Mouse (Mus musculus): ENCODE measurements around the gene Zfp414. TPM values are rescaled to one million over a fixed set of nuclear protein-coding genes. Genes with fewer than 3 reads are reported as not detected.
"Not testable (repeated sequence)": the region's sequence is repeated elsewhere in the genome, so short reads cannot be mapped to it uniquely, and the experiment has no call there.

Zfp414 gene
- polyA plus RNA-seq, 2 experiments: 67.6 to 108 TPM

GRCm38 (mm10) chr17:33599836-33600475 lies 28.9 kb upstream of the Zfp414 start:
- no peak overlapping the region for H3K27ac ChIP-seq (replicated peaks; ENCODE audit: low read depth, low read length)
- WGBS: 86% methylated on average over 8 of the region's 8 CpGs
- DNase-seq (ENCODE audit: low spot score): no peak
- no peaks in the 10 kb centered on the region for H3K27me3 ChIP-seq (ENCODE audit: control insufficient read depth, insufficient read depth, low read length)
- 0 out of 2 replicates have a peak, but pooled peaks cover 3% of the 10 kb centered on the region for H3K9me3 ChIP-seq (ENCODE audit: control insufficient read depth, low read length)
- no peaks in the 10 kb centered on the region for H3K36me3 ChIP-seq (ENCODE audit: control insufficient read depth, insufficient read depth, low read length)
- H3K4me2 ChIP-seq (replicated peaks; ENCODE audit: low read depth, low read length, severe bottlenecking): no peak overlapping the region
- ATAC-seq (ENCODE audit: low FRiP score, low read depth): no peak
- H3K9ac ChIP-seq (ENCODE audit: low read depth, low read length, severe bottlenecking): no peak overlapping the region
- no peak for TF ChIP-seq POLR2A (IDR thresholded peaks at IDR 0.05; ENCODE audit: borderline replicate concordance, extremely low read depth, insufficient read depth, insufficient read length)
- no peaks in the 10 kb centered on the region for H3K4me1 ChIP-seq (ENCODE audit: control insufficient read depth, insufficient read depth, low read length)
- H3K4me3 ChIP-seq (replicated peaks; ENCODE audit: low read length): no peak overlapping the region

- no peak overlapping the region for H3K4me2 ChIP-seq (replicated peaks; ENCODE audit: low read depth, low read length, severe bottlenecking)
- no peak overlapping the region for H3K4me3 ChIP-seq (replicated peaks; ENCODE audit: low read length)
- ATAC-seq (ENCODE audit: low FRiP score, low read depth) (no peak), DNase-seq (ENCODE audit: low spot score) (no peak)
- TF ChIP-seq POLR2A (IDR thresholded peaks at IDR 0.05; ENCODE audit: borderline replicate concordance, extremely low read depth, insufficient read depth, insufficient read length): no peak
- no peak overlapping the region for H3K27ac ChIP-seq (replicated peaks; ENCODE audit: low read depth, low read length)
- H3K4me1 ChIP-seq (ENCODE audit: control insufficient read depth, insufficient read depth, low read length): no peaks in the 10 kb centered on the region
- 0 out of 2 replicates have a peak, but pooled peaks cover 3% of the 10 kb centered on the region for H3K9me3 ChIP-seq (ENCODE audit: control insufficient read depth, low read length)
- WGBS: 78% methylated on average over 3 of the region's 3 CpGs
- H3K27me3 ChIP-seq (ENCODE audit: control insufficient read depth, insufficient read depth, low read length): no peaks in the 10 kb centered on the region
- no peak overlapping the region for H3K9ac ChIP-seq (ENCODE audit: low read depth, low read length, severe bottlenecking)
- no peaks in the 10 kb centered on the region for H3K36me3 ChIP-seq (ENCODE audit: control insufficient read depth, insufficient read depth, low read length)
These were observed 28.1 kb upstream of the Zfp414 start for GRCm38 (mm10) chr17:33600831-33601230.

- no peak for ATAC-seq (ENCODE audit: low FRiP score, low read depth)
- H3K27me3 ChIP-seq (ENCODE audit: control insufficient read depth, insufficient read depth, low read length): no peaks in the 10 kb centered on the region
- H3K4me1 ChIP-seq (ENCODE audit: control insufficient read depth, insufficient read depth, low read length): no peaks in the 10 kb centered on the region
- H3K9ac ChIP-seq (ENCODE audit: low read depth, low read length, severe bottlenecking): no peak overlapping the region
- no peak overlapping the region for H3K27ac ChIP-seq (replicated peaks; ENCODE audit: low read depth, low read length)
- TF ChIP-seq POLR2A (IDR thresholded peaks at IDR 0.05; ENCODE audit: borderline replicate concordance, extremely low read depth, insufficient read depth, insufficient read length): no peak
- DNase-seq (ENCODE audit: low spot score): no peak
- WGBS: 87% methylated on average over 12 of the region's 12 CpGs
- H3K9me3 ChIP-seq (ENCODE audit: control insufficient read depth, low read length): 0 out of 2 replicates have a peak, but pooled peaks cover 3% of the 10 kb centered on the region
- H3K36me3 ChIP-seq (ENCODE audit: control insufficient read depth, insufficient read depth, low read length): no peaks in the 10 kb centered on the region
- H3K4me2 ChIP-seq (replicated peaks; ENCODE audit: low read depth, low read length, severe bottlenecking): no peak overlapping the region
- no peak overlapping the region for H3K4me3 ChIP-seq (replicated peaks; ENCODE audit: low read length)
These were observed 26.9 kb upstream of the Zfp414 start for GRCm38 (mm10) chr17:33601947-33602346.

- no peak for TF ChIP-seq POLR2A (IDR thresholded peaks at IDR 0.05; ENCODE audit: borderline replicate concordance, extremely low read depth, insufficient read depth, insufficient read length)
These were observed 21.6 kb upstream of the Zfp414 start for GRCm38 (mm10) chr17:33607273-33607672.

GRCm38 (mm10) chr17:33610548-33610947 lies 18.3 kb upstream of the Zfp414 start:
- H3K4me2 ChIP-seq (replicated peaks; ENCODE audit: low read depth, low read length, severe bottlenecking): no peak overlapping the region
- no peak overlapping the region for H3K4me3 ChIP-seq (replicated peaks; ENCODE audit: low read length)
- ATAC-seq (ENCODE audit: low FRiP score, low read depth) (no peak), DNase-seq (ENCODE audit: low spot score) (no peak)
- H3K4me1 ChIP-seq (ENCODE audit: control insufficient read depth, insufficient read depth, low read length): no peaks in the 10 kb centered on the region
- H3K27me3 ChIP-seq (ENCODE audit: control insufficient read depth, insufficient read depth, low read length): no peaks in the 10 kb centered on the region
- H3K27ac ChIP-seq (replicated peaks; ENCODE audit: low read depth, low read length): no peak overlapping the region
- no peak for TF ChIP-seq POLR2A (IDR thresholded peaks at IDR 0.05; ENCODE audit: borderline replicate concordance, extremely low read depth, insufficient read depth, insufficient read length)
- 85% methylated on average over 7 of the region's 7 CpGs for WGBS
- H3K9me3 ChIP-seq (ENCODE audit: control insufficient read depth, low read length): no peaks in the 10 kb centered on the region
- H3K36me3 ChIP-seq (ENCODE audit: control insufficient read depth, insufficient read depth, low read length): no peaks in the 10 kb centered on the region
- no peak overlapping the region for H3K9ac ChIP-seq (ENCODE audit: low read depth, low read length, severe bottlenecking)

More at GRCm38 (mm10) chr17:33607273-33607672, 21.6 kb upstream of the Zfp414 start:
- DNase-seq (ENCODE audit: low spot score) (no peak), ATAC-seq (ENCODE audit: low FRiP score, low read depth) (no peak)
- H3K27me3 ChIP-seq (ENCODE audit: control insufficient read depth, insufficient read depth, low read length): no peaks in the 10 kb centered on the region
- no peak overlapping the region for H3K4me3 ChIP-seq (replicated peaks; ENCODE audit: low read length)
- 86% methylated on average over 2 of the region's 2 CpGs for WGBS
- H3K27ac ChIP-seq (replicated peaks; ENCODE audit: low read depth, low read length): no peak overlapping the region
- H3K4me2 ChIP-seq (replicated peaks; ENCODE audit: low read depth, low read length, severe bottlenecking): no peak overlapping the region
- H3K4me1 ChIP-seq (ENCODE audit: control insufficient read depth, insufficient read depth, low read length): no peaks in the 10 kb centered on the region
- H3K36me3 ChIP-seq (ENCODE audit: control insufficient read depth, insufficient read depth, low read length): no peaks in the 10 kb centered on the region
- no peak overlapping the region for H3K9ac ChIP-seq (ENCODE audit: low read depth, low read length, severe bottlenecking)
- no peaks in the 10 kb centered on the region for H3K9me3 ChIP-seq (ENCODE audit: control insufficient read depth, low read length)

GRCm38 (mm10) chr17:33613726-33614125 lies 15.2 kb upstream of the Zfp414 start:
- not testable (repeated sequence) for DNase-seq (ENCODE audit: low spot score); H3K4me2 ChIP-seq (replicated peaks; ENCODE audit: low read depth, low read length, severe bottlenecking); H3K36me3 ChIP-seq (ENCODE audit: control insufficient read depth, insufficient read depth, low read length); H3K4me3 ChIP-seq (replicated peaks; ENCODE audit: low read length); H3K9me3 ChIP-seq (ENCODE audit: control insufficient read depth, low read length); H3K4me1 ChIP-seq (ENCODE audit: control insufficient read depth, insufficient read depth, low read length); H3K9ac ChIP-seq (ENCODE audit: low read depth, low read length, severe bottlenecking); ATAC-seq (ENCODE audit: low FRiP score, low read depth); H3K27me3 ChIP-seq (ENCODE audit: control insufficient read depth, insufficient read depth, low read length); H3K27ac ChIP-seq (replicated peaks; ENCODE audit: low read depth, low read length)
- 88% methylated on average over 5 of the region's 5 CpGs for WGBS
